Mouse (Mus musculus): ENCODE measurements around the gene Asb3. TPM values are rescaled to one million over a fixed set of nuclear protein-coding genes. Genes with fewer than 3 reads are reported as not detected.
"Not testable (repeated sequence)": the region's sequence is repeated elsewhere in the genome, so short reads cannot be mapped to it uniquely, and the experiment has no call there.

The Asb3 gene
- polyA plus RNA-seq, 1 experiment from 2014 or later = 28.1 TPM

- not testable (repeated sequence) for H3K9ac ChIP-seq (ENCODE audit: low read length); DNase-seq (ENCODE audit: low spot score); H3K4me2 ChIP-seq (ENCODE audit: low read depth); H3K4me3 ChIP-seq (ENCODE audit: low read depth, low read length); ATAC-seq (ENCODE audit: insufficient read depth, low FRiP score, low TSS enrichment); H3K9me3 ChIP-seq (ENCODE audit: control insufficient read depth, low read length); H3K27ac ChIP-seq (ENCODE audit: low read depth, low read length); H3K36me3 ChIP-seq (ENCODE audit: control insufficient read depth, insufficient read depth, low read length); H3K4me1 ChIP-seq (ENCODE audit: control insufficient read depth, insufficient read depth, low read length); H3K27me3 ChIP-seq (ENCODE audit: control insufficient read depth, insufficient read depth, low read length)
- WGBS = 88% methylated on average over 1 of the region's 1 CpGs
These were observed 253.2 kb downstream of the Asb3 start for GRCm38 (mm10) chr11:31138394-31138793.

Other genes with a start within 250 kb of the Asb3 start
- 15.8 and 16.5 TPM in 2 replicates for gene Acyp2, start 235.8 kb upstream of the Asb3 start, polyA plus RNA-seq (2014; fragmentation: Nextera tagmentation; extraction: Ambion mirVana)
- gene Psme4, start 113.7 kb upstream of the Asb3 start, polyA plus RNA-seq (2014; fragmentation: Nextera tagmentation; extraction: Ambion mirVana) = 34.2 and 39.2 TPM in 2 replicates
- gene Gpr75, start 58 bp upstream of the Asb3 start, polyA plus RNA-seq (2014; fragmentation: Nextera tagmentation; extraction: Ambion mirVana) = 0.78 and 0.89 TPM in 2 replicates
- 10.4 and 10.7 TPM in 2 replicates for gene Erlec1, start 68.9 kb downstream of the Asb3 start, polyA plus RNA-seq (2014; fragmentation: Nextera tagmentation; extraction: Ambion mirVana)
- 13.4 and 15.3 TPM in 2 replicates for gene Chac2, start 100.9 kb downstream of the Asb3 start, polyA plus RNA-seq (2014; fragmentation: Nextera tagmentation; extraction: Ambion mirVana)